In genomic region chr10:61285271-61285670, GRCm38 (mm10) we compare ENCODE assay signal across 7 mouse cellular contexts. TPM values are rescaled to one million over a fixed set of nuclear protein-coding genes. Genes with fewer than 3 reads are reported as not detected.
A peak's percentile ranks its signal among the peaks of the same experiment; 100 is the strongest.
DNase-seq lines count a peak whose midpoint lies in the region; ATAC-seq and TF ChIP-seq lines count a peak whose summit lies in the region.

No protein-coding gene starts in this region.

- H3K9ac ChIP-seq in kidney, embryonic 16.5 days (replicated peaks; ENCODE audit: low read length): no peak overlapping the region; the same call in 1 of the 2 replicates

- 46% methylated on average over 11 of the region's 11 CpGs for WGBS in kidney, embryonic 16.5 days

- no peak overlapping the region for H3K4me2 ChIP-seq in kidney, embryonic 16.5 days (replicated peaks; ENCODE audit: low read depth, low read length)

- peak overlapping the region; percentile 84 for H3K27ac ChIP-seq in gastrocnemius, adult 2 months
- peak overlapping the region; percentile 49 for H3K27ac ChIP-seq in kidney, embryonic 16.5 days (ENCODE audit: low read length)

- no peaks in the 10 kb centered on the region for H3K27me3 ChIP-seq in kidney, embryonic 16.5 days (ENCODE audit: insufficient read depth, low read length)

- peak; percentile 32 for DNase-seq in testis, postnatal 14 days (ENCODE audit: low spot score)
- DNase-seq in testis, postnatal 10 days (ENCODE audit: low spot score): no peak
- peak; percentile 83 for DNase-seq in gastrocnemius, adult 2 months
- DNase-seq in spleen, postnatal 36 days (ENCODE audit: low spot score in 2 of 2): no peak

- no peaks in the 10 kb centered on the region for H3K9me3 ChIP-seq in kidney, embryonic 16.5 days (ENCODE audit: low read length)

- intact Hi-C loops in gastrocnemius, adult 2 months (cut with DNase I): no loop called here

- no peak for TF ChIP-seq CTCF in gastrocnemius, adult 2 months (IDR thresholded peaks at IDR 0.05)

- no peaks in the 10 kb centered on the region for H3K36me3 ChIP-seq in kidney, embryonic 16.5 days (ENCODE audit: insufficient read depth, low read length)

- ATAC-seq in kidney, embryonic 16.5 days (ENCODE audit: low FRiP score, low TSS enrichment): peak; percentile 67
- ATAC-seq in activated CD4-positive, CD25-positive, alpha-beta regulatory T cell, adult 4 months: no peak
- ATAC-seq in erythroid progenitor cell, adult 5-6 weeks (replicated peaks; ENCODE audit: low FRiP score, poor library complexity, severe bottlenecking): no peak

- H3K4me3 ChIP-seq in gastrocnemius, adult 2 months: peak overlapping the region; percentile 55
- H3K4me3 ChIP-seq in kidney, embryonic 16.5 days (ENCODE audit: low read length): no peak overlapping the region

- H3K4me1 ChIP-seq in kidney, embryonic 16.5 days (ENCODE audit: insufficient read depth, low read length): peaks cover 19% of the 10 kb centered on the region

RNA-seq across cellular contexts. Expression of gene Adamts14, which starts 12.0 kb away (rescaled TPM):
- total RNA-seq in gastrocnemius, adult 2 months (2021): 1 to 10 TPM in 1 of 2 experiments, under 1 TPM in 1; 0.43 to 1.5 TPM
- 1.6 and 2.0 TPM in 2 replicates for polyA plus RNA-seq in kidney, embryonic 16.5 days (2015; fragmentation: Nextera tagmentation; extraction: Ambion mirVana)
- not detected for polyA plus RNA-seq in activated CD4-positive, CD25-positive, alpha-beta regulatory T cell, adult 4 months (2017; shearing (Covaris generic))
- 1.3 TPM in 1 of 2 replicates, not detected in the other for total RNA-seq in erythroid progenitor cell, adult 5-6 weeks (2015; ENCODE audit: low replicate concordance)
- total RNA-seq in erythroid progenitor cell, adult 5-6 weeks (2017; ENCODE audit: low replicate concordance): 0.39 TPM in 1 of 2 replicates, not detected in the other

RNA-seq across cellular contexts. Expression of gene Prf1, which starts 12.4 kb away (rescaled TPM):
- total RNA-seq in gastrocnemius, adult 2 months (2021): not detected
- not detected in 2 replicates for polyA plus RNA-seq in kidney, embryonic 16.5 days (2015; fragmentation: Nextera tagmentation; extraction: Ambion mirVana)
- 1 to 10 TPM; 5.1 to 6.7 TPM for polyA plus RNA-seq in activated CD4-positive, CD25-positive, alpha-beta regulatory T cell, adult 4 months (2017; shearing (Covaris generic))
- not detected in 2 replicates for total RNA-seq in erythroid progenitor cell, adult 5-6 weeks (2015; ENCODE audit: low replicate concordance)
- not detected in 2 replicates for total RNA-seq in erythroid progenitor cell, adult 5-6 weeks (2017; ENCODE audit: low replicate concordance)

Comparison
In these comparisons a context has a peak if more than half of its experiments do, and no peak if none do; other contexts are left out.
1. DNase-seq: peak in testis, postnatal 14 days (single experiment) and gastrocnemius, adult 2 months (single experiment); none in testis, postnatal 10 days (single experiment) and spleen, postnatal 36 days (0 of 2).